Mouse (Mus musculus) thymus, postnatal 0 days (tissue): ENCODE data around the gene Pced1a. TPM values are rescaled to one million over a fixed set of nuclear protein-coding genes. Genes with fewer than 3 reads are reported as not detected.

ENCODE experiments used
- DNase-seq: peaks from one replicate; pipeline ENCODE4 v3.0.0-alpha.2; 2015; ENCODE audit warnings: low spot score
- polyA plus RNA-seq: library from polyadenylated mRNA; unstranded; fragments of >200 nt; fragmentation: Nextera tagmentation; extraction: Ambion mirVana; gene quantifications from 2 replicates; pipeline ENCODE4 v1.2.1, GENCODE M21; 2015

Pced1a gene
- polyA plus RNA-seq, result 6.5 and 8.0 TPM in 2 replicates

DNA sequence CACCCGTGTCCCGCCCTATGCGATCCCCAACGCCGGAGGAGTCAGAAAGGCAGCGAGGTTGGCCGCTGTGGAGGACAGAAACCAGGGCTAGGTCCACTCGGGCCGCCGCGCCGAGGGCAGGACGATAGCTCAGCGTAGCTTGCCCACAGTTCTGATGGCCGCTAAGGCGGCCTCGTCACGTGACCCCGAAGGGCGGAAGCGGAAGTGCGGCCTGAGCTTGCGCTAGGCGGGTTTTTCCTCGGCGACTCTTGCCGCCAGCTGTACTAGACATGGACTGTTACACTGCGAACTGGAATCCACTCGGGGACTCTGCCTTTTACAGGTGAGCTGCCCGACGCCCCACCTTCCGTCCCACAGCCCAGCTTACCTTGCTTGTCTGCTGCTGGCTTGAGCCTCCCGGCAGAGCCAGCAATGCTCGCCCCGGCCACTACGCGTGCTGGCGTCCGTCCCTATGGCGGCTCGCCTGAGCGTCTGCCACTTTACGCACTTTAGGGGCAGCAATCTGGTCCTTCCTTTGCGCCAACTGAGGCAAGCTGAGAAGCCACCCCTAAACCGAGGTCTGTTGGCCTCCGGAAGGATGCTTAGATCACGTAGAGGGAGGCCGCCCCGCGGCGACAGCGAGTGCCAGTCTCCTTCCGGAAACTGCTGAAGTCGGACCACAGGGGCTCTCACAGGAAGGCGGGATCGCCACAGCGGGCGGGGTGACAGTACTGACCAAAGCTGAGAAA is at the start of gene Pced1a, which contains the start of gene Vps16:
Gene Pced1a, minus strand, starts transcription at position 576 of the 728 bp plus-strand sequence.
Gene Vps16, plus strand, starts transcription at position 214 of the 728 bp plus-strand sequence.
- peak; percentile 92 for DNase-seq

DNA sequence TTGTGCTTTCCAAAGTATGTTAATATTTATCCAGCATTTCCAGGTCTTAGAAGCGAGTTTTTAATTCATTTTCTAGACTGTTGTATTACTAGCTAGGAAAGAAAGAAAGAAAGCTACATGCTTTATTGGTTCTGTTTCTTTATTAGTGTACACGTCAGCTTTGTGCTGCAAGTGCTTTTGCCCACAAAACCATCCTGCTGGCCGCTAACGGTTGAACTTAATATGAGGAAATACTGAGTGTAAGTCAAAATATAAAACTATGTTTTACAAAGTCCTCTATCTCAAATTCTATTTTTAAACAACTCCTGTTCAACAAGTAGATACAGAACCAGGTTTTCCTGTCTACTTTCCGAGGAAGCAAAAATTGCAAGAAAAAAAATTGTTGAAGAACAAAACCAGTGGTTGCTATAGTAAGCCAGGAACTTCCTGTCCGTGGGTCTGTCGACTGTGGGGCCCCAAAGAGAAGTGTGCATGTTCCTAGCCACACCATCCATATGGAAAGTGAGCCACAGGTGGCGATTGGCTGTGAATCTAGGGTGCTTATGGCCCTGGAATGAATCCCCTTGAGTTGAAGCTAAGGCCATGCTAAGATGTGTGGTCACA is 48.5 kb upstream of the Pced1a start:
- peak; percentile 18 for DNase-seq

DNA sequence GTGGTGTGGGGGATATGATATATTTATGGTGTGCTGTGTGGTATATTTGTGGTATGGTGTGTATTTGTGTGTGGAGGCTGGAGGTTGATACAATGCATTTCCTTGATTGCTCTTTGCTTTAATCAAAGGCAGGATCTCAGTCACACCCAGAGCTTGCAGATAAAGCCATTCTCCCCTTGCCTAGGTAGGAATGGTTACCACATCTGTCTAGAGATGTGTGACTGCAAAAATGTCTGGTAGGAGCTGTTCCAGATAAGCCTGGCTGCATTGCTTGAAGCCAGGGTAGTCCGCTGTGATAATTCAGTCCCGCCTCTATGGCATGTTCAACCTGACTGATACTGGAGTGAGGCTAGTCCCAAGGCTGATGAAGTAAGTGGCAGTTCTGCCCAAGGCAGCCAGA is 45.4 kb upstream of the Pced1a start:
- DNase-seq, result no peak

DNA sequence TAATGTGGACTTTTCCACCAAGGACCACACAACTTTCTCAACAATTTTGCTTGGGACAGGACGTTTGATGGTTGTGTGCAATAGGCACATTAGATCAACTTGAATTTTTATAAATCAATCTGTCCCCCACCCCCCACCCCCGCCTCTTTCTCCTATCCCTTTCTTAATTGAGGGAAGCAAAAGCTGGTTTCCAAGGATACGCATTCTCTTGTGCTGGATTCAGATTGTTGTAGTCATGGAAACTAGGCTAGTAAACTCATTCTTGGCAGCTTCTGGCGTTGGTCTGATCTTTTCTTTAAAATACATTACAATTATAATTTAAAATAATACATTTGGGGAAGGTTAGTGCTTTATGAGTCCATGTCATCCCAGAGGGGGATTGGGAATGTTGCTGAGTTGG is 44.9 kb upstream of the Pced1a start:
- no peak for DNase-seq

DNA sequence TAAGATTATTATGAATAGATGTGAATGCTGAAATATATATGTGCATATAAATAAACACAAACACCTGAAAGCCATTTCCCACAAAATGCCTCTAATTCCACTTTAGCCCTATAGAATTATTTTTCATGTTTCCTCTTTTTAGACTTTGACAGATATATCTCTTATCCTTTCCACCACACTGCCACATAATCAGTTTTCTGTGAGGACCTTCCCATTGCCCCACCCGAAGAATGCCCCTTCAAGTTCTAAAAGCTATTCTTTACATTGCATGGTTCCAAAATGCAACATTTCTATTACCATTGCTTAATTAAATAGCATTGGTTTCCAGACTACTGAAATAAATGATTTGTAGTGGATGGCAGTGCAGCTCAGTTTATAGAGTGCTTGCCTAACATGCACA is 41.9 kb upstream of the Pced1a start:
- DNase-seq, result no peak

DNA sequence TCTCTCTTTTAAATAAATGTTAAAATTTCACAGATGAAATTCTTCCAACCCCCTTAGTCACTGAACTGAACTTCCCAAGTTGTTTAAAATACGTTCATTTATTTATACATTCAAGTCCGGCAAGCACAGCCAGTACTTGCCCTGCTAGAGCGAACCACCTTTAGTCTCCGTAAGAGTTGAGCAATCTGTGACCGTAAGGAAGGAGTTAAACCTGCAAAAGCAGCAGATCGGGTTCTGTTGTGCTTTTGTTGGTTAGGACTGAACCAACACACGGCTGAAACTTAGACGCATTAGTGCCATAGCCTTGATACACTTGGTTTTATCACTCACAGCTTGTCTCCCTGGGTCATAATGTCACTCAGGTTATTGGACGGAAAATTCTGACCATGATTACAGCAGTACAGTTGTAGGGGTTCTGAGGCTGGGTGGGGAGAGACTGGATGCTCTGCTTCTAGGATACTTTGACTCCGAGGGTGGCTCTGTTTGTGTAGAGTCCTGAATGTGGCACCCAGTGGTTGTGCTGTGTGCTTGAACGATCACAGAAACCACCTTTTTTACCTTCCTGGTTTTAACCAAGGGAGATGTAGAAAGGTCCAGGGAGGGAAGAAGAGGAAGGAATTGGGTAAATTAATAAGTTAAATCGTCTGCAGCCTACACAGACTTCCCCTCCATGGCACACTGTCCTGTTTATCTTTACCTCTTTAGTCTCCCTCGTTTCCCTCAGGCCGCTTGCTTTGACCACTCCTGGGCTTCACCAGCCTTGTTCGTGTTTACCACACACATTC is 37.0 kb upstream of the Pced1a start:
- no peak for DNase-seq

DNA sequence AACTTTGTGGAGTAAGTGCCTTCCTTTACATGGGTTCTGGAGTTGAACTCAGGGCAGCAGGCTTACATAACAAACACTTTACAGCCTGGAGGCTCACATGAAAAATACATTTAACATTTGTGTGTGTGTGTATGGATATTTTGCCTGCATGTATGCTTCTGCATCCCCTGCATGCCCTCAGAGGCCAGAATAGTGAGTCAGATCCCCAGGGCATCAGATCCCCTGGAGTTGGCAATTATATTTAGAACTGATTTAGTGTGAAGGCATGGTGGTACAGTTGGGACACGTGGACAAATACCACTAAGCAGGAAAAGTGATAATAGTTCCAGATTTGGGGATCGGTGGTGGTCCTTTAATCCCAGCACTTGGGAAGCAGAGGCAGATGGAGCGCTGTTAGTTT is 35.1 kb upstream of the Pced1a start:
- DNase-seq, result no peak

DNA sequence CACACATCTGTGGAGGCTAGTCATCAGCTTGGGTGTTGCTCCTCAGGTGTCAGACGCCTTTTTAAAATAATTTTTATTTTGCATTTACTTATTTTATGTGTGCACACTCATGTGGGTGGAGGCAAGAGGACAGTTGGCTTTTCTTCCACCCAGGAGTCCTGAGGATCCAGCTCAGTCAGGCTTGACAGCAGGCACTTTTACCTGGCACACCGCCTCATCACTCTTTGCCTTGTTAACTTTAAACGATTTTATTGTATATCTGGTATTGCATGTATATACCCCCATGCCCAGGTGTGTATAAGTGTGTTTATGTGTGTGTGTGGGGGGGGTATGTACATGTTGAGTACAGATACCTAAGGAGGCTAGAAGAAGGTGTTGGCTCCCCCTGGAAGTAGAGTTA is 33.4 kb upstream of the Pced1a start:
- DNase-seq, result no peak

DNA sequence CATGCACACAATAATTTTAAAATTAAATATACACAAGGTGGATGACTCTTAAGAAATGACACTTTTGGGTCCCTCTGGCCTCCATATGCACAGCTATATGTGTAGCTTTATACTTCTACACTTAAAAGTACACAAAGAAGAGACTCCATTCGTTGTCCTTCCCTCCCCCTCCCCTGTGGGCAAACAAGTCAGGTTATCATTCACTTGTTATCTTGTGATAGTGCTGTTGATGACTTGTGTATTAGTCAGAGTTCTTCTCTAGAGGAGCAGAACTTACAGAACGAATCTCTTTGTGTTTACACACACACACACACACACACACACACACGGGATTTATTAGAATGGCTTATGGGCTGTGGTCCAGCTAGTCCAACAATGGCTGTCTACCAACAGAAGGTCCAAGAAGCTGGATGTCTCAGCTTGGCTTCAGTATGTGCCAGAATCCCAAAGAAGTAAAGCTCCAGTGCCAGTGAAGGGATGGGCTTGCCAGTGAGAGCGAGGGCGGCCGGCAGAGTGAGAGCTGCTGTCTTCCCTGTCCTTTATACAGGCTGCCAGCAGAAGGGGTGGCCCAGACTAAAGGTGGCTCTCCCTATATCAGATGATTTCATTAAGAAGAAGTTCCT is 30.4 kb upstream of the Pced1a start:
- no peak for DNase-seq

DNA sequence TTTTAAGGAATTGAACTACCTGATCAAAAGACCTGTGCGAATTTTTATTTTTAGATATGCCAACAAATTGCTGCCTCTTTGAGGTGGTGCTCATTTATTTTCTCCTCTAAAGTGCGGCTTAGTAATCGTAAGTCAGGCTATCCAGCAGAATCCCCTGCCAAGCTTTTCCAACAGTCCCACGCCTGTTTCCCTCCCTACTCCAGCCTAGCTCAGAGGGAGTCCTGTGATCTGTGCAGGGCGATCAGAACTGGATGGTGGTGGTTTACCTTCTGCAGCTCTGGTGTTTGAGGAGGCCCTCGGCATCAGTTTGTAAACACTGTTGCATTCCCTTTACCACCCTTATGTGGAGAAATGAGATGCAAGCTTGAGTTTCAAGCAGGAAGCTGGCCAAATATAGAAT is 28.9 kb upstream of the Pced1a start:
- no peak for DNase-seq

DNA sequence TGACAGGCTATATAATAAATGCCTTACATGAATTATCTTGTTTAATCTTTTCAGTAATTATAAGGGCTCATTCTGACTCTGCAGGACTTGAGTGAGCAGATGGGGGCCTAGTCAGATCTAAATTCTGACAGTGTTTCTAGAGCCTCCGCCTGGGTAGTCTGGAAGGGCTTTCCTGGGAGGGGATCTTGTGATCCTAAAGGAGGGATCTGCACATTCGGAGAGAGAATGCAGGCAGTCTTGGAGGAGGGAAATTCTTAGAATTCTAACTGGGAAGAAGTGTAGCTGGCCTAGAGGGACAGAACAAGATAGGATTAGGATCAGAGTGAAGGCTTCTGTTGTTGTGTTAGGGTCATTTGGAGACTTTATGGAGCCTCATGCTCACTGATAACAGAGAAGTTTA is 27.8 kb upstream of the Pced1a start:
- DNase-seq, result no peak

DNA sequence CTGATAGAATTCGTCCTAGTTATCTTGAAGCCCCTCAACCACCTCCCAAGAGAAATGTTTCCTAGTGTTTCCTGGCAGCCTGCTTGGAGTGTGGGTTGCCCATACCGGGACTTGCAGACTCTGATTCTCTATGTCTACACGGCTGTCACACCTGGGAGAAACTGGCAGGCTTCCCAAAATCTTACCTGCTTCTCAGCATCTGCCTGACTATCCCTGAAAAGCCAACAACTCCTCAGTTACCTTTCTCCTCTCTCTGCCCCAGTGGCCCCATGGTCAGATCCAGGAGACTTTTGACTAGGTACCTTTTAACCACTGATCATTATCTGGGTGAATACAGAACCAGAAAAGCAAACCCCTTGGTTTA is 27.2 kb upstream of the Pced1a start:
- no peak for DNase-seq

DNA sequence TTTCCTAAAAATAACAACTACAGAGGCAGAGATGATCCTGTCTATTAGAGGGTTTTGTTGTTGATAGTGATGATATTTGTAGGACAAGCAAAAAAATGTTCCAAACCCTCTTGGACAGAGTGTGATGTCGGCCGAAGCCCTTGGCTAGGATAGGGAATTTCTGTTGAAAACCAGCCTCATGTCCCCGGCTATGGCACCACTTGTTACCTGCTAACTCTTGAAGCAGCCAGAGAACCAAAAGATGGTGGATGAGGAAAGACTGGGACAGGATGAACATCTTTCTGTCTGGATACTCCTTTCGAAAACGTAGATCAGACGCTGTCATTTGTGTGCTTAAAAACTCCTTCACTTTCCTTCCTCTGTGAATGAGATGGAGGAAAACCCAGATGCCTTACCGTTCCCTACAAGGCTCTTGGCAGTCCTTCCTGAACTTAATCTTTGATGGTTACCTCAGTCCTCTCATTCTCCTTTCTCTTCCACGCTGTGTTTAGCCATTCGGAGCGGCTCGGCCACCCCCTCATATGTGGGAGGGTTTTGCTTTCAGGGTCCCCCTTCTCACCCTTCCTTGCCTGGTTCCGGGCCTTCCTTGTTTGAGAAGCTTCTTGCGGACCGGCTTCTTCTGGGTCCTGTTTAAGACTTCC is 26.7 kb upstream of the Pced1a start:
- DNase-seq, result no peak

DNA sequence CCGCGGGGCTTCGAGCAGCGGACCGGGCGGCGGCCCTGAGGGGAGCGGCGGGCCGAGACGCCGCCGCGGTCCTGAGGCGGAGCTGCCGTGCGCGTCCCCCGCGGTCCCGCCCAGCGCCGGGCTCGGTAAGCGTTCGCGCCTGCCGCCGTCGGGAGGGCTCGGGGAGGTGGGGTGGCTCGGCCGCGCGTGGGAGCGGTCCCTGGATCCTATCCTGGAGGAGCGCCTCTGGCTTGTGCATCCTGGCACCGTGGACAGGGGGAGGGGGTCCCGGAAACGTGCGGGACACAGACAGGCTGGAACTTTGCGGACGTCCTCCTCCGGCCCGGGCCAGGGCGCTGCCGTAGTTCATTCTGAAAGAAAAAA is 25.9 kb upstream of the Pced1a start:
- DNase-seq, result no peak

DNA sequence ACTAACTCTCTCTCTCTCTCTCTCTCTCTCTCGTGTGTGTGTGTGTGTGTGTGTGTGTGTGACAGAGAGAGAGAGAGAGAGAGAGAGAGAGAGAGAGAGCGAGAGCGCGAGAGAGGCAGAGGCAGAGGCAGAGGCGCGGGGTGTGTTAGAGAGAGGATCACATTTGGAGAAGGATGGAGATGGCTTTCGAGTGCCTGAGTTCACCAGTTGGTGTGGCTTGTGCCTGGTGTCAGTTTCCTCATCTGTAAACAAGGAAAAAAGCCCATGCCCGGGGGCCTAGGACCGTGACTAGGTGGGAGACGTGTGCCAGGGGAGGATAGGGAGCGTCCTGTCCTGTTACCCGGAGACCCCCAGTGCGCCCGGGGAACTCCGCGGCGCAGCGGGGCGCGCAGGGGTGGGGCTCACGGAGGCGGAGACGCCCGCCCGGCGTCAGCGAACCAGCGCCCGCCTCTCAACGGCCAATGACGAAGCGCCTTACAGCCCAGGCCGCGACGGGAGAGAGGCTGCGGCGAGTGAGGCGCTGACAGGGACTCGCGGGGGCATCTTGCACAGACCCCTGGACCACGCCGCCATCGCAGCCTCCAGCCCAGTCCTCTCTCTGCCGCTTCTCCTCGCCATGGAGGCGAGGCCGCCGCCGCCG is 25.4 kb upstream of the Pced1a start, which contains the start of gene Ptpra:
Gene Ptpra, plus strand, starts transcription at position 485 of the 640 bp plus-strand sequence.
- peak; percentile 92 for DNase-seq

DNA sequence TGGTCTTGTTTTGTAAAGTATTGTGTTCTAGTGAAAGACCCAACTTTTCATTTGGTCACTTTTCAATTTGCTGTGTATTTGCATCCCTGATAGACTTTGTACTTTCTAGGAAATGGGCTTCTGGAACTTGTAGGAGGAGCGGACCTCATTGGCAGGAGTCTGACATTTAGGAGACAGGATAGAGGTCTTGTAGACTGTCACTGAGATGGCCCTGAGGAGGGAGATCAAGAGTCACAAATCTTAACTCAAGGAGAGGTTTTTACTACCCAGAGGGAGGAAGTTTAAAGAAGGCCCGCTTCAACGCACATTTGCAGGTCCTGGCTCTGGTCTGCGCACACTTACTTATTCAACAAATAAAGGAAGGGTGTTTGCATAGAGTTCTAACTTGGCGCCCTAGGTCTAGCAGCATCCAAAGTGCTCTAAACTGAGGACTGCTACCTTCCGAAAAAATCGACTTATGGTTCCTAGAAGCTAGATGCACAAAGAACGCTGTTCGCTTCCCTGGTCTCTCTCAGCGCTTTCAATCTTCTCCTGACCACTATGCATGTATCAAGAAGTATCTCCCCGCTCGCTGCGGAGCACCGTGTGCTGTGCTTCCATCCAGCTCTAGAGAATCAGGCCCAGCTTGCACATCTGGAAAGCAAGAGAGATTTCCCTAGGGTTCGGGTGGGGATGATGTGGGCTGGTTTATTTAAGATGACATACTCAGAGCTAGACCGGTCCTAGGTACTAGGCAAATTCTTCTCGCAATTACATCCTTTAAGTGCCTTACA is 24.7 kb upstream of the Pced1a start:
- peak; percentile 18 for DNase-seq

DNA sequence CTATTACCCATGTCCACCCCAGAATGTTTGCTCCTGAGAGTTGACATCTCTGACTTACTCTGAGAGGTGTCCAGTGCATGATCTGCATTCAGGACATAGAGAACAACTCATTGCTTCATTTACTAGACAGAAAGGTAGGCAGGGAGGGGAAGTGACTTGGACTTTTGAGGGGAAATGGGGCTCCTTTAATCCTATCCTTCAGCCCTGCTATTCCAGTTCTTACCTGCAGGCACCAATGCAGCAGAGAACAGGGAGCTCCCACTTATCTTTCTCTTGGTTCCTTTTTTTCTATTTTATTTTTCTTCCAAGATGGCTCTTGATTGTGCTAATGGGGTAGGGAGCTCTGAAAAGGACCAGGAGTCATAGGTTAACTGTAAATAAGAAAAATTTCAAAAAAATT is 23.9 kb upstream of the Pced1a start:
- DNase-seq, result no peak

DNA sequence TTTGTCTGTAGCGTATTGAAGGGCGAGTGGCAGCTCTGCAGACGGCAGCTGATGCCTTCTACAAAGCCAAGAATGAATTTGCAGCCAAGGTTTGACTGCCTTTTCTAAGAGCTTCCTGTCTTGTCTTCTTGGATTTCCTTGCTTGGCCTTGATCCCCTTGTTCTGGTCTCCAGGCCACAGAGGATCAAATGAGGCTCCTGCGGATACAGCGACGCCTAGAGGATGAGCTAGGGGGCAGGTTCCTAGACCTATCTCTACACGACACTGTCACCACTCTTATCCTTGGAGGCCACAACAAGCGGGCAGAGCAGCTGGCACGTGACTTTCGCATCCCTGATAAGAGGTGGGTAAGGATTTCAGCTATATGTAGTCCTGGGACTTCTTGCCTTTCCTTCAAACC is 17.7 kb upstream of the Pced1a start:
- DNase-seq, result no peak

DNA sequence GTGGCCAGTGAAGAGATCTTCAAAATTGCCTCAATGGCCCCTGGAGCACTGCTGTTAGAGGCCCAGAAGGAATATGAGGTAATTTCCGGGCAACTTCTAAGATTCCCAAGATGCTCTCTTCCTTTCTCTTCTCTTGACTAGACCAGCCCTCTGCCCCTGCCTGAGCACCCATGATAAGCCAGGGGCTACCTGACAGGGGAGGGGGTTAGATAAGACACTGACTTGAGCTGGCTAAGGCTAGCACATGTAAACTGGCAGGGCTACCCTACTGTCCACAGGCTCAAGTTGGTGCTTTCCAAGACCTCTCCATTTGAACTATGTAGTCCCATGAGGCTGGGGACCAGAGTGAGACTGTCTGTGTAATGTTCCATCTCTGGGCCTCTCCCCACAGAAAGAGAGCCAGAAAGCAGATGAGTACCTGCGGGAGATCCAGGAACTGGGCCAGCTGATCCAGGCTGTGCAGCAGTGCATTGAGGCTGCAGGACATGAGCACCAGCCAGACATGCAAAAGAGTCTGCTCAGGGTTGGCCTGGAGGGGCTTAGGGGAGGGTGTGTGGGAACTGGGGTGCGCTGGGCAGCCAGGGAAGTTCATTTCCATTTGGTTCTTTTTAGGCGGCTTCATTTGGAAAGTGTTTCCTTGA is 15.5 kb upstream of the Pced1a start:
- no peak for DNase-seq

DNA sequence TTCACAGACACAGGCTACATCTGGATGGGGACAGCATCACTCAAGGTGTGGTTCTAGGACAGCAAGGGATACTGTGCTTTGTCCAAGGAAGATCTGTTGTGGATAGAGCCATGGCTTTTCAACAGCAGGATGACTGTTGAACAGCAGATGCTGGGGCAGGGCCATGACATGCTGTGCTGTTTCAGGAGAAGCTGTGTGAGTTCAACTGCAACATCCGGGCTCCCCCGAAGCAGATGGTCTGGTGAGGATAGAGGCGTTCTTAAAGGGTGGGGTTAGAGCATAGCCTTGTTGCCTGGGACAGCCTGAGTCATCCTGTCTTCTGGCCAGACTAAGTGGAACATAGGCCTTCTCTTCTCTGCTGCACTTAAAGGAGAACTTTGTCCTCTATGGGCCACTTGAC is 14.4 kb upstream of the Pced1a start:
- no peak for DNase-seq
